In genomic region chr17:85595853-85596252, GRCm38 (mm10) we compare ENCODE assay signal across 31 mouse cellular contexts. TPM values are rescaled to one million over a fixed set of nuclear protein-coding genes. Genes with fewer than 3 reads are reported as not detected.
DNase-seq lines count a peak whose midpoint lies in the region; ATAC-seq and TF ChIP-seq lines count a peak whose summit lies in the region.
"Had no signal": no experiment of that assay in that cellular context is flagged by ENCODE, and none has a peak within 500 bp of the region (broad histone marks: within the 10 kb centered on the region; RNA-seq: fewer than 3 reads in every experiment).

No protein-coding gene starts in this region.

- no peak overlapping the region for H3K9ac ChIP-seq in heart, embryonic 13.5 days
- H3K9ac ChIP-seq in midbrain, embryonic 11.5 days (ENCODE audit: low read length): no peak overlapping the region
- no peak overlapping the region for H3K9ac ChIP-seq in limb, embryonic 12.5 days (replicated peaks)
- H3K9ac ChIP-seq: forebrain, embryonic 12.5 days; forebrain, postnatal 0 days; hindbrain, embryonic 14.5 days; kidney, embryonic 15.5 days; liver, embryonic 15.5 days; lung, embryonic 14.5 days; neural tube, embryonic 12.5 days had no signal

- 0 out of 2 replicates have a peak, but pooled peaks cover 4% of the 10 kb centered on the region for H3K9me3 ChIP-seq in heart, embryonic 13.5 days
- H3K9me3 ChIP-seq in midbrain, embryonic 11.5 days (ENCODE audit: control insufficient read depth, low read length): no peaks in the 10 kb centered on the region
- H3K9me3 ChIP-seq in midbrain, embryonic 10.5 days (replicated peaks): no peaks in the 10 kb centered on the region
- no peaks in the 10 kb centered on the region; the same call in 1 of the 2 replicates for H3K9me3 ChIP-seq in E14TG2a.4 (ENCODE audit: low read length)
- peaks cover 3% of the 10 kb centered on the region; the same call in 1 of the 2 replicates for H3K9me3 ChIP-seq in limb, embryonic 12.5 days
- H3K9me3 ChIP-seq: forebrain, embryonic 12.5 days; liver, embryonic 15.5 days; neural tube, embryonic 12.5 days had no signal

- H3K36me3 ChIP-seq in heart, embryonic 13.5 days: no peaks in the 10 kb centered on the region
- H3K36me3 ChIP-seq in midbrain, embryonic 11.5 days (ENCODE audit: control insufficient read depth, insufficient read depth, low read length): no peaks in the 10 kb centered on the region
- H3K36me3 ChIP-seq in midbrain, embryonic 10.5 days: no peaks in the 10 kb centered on the region
- H3K36me3 ChIP-seq in E14TG2a.4 (ENCODE audit: insufficient read depth, low read length): no peaks in the 10 kb centered on the region
- H3K36me3 ChIP-seq in limb, embryonic 12.5 days: no peaks in the 10 kb centered on the region
- H3K36me3 ChIP-seq: forebrain, embryonic 12.5 days; kidney, embryonic 15.5 days; liver, embryonic 15.5 days; neural tube, embryonic 12.5 days had no signal

- H3K4me2 ChIP-seq in heart, embryonic 13.5 days: 0 out of 2 replicates have a peak overlapping the region, but pooled peaks have one; percentile 13
- H3K4me2 ChIP-seq in midbrain, embryonic 11.5 days: no peak overlapping the region
- peak overlapping the region; percentile 11 for H3K4me2 ChIP-seq in limb, embryonic 12.5 days
- H3K4me2 ChIP-seq: forebrain, embryonic 12.5 days; hindbrain, embryonic 14.5 days; kidney, embryonic 15.5 days; liver, embryonic 15.5 days; lung, embryonic 14.5 days; neural tube, embryonic 12.5 days had no signal

- no peak overlapping the region for H3K27ac ChIP-seq in heart, embryonic 13.5 days (replicated peaks)
- no peak overlapping the region for H3K27ac ChIP-seq in midbrain, embryonic 11.5 days (ENCODE audit: low read depth, low read length)
- no peak overlapping the region for H3K27ac ChIP-seq in midbrain, embryonic 10.5 days (replicated peaks)
- no peak overlapping the region for H3K27ac ChIP-seq in limb, embryonic 12.5 days
- H3K27ac ChIP-seq: forebrain, embryonic 12.5 days; heart, adult 2 months; hindbrain, embryonic 14.5 days; kidney, embryonic 15.5 days; liver, embryonic 15.5 days; neural tube, embryonic 12.5 days had no signal

- H3K27me3 ChIP-seq in heart, embryonic 13.5 days (replicated peaks): peaks cover 59% of the 10 kb centered on the region
- H3K27me3 ChIP-seq in midbrain, embryonic 11.5 days (ENCODE audit: control insufficient read depth, insufficient read depth, low read length): peaks cover 4% of the 10 kb centered on the region; the same call in 1 of the 2 replicates
- peaks cover 48% of the 10 kb centered on the region for H3K27me3 ChIP-seq in midbrain, embryonic 10.5 days (ENCODE audit: low read depth, poor library complexity, severe bottlenecking)
- peaks cover 6% of the 10 kb centered on the region for H3K27me3 ChIP-seq in E14TG2a.4 (ENCODE audit: insufficient read depth, low read length)
- peaks cover 43% of the 10 kb centered on the region for H3K27me3 ChIP-seq in limb, embryonic 12.5 days

- TF ChIP-seq CTCF in E14TG2a.4 (conservative IDR thresholded peaks at IDR 0.05; ENCODE audit: low read length): no peak

- no peak overlapping the region for H3K4me3 ChIP-seq in heart, embryonic 13.5 days
- no peak overlapping the region for H3K4me3 ChIP-seq in midbrain, embryonic 11.5 days (ENCODE audit: low read depth, low read length)
- H3K4me3 ChIP-seq in midbrain, embryonic 10.5 days: no peak overlapping the region
- H3K4me3 ChIP-seq in E14TG2a.4 (replicated peaks; ENCODE audit: low read length): peak overlapping the region; percentile 29; the same call in 1 of the 2 replicates
- H3K4me3 ChIP-seq in limb, embryonic 12.5 days (replicated peaks): no peak overlapping the region
- H3K4me3 ChIP-seq: forebrain, embryonic 12.5 days; heart, adult 2 months; kidney, embryonic 15.5 days; liver, embryonic 15.5 days; neural tube, embryonic 12.5 days had no signal

- no peak for ATAC-seq in heart, embryonic 13.5 days (ENCODE audit: extremely low read depth, insufficient number of reproducible peaks, low FRiP score, low TSS enrichment)
- no peak for ATAC-seq in midbrain, embryonic 11.5 days (ENCODE audit: low FRiP score)
- no peak for ATAC-seq in limb, embryonic 12.5 days (ENCODE audit: insufficient number of reproducible peaks, insufficient read depth, low FRiP score, low TSS enrichment, low read depth)
- ATAC-seq: forebrain, postnatal 0 days; midbrain, embryonic 16.5 days had no signal

- intact Hi-C loops in heart, postnatal 14 days (cut with DNase I): no loop called here

- WGBS in heart, embryonic 13.5 days: 69% methylated on average over 10 of the region's 10 CpGs
- WGBS in midbrain, embryonic 11.5 days: 74% methylated on average over 10 of the region's 10 CpGs
- 79% methylated on average over 10 of the region's 10 CpGs for WGBS in midbrain, embryonic 10.5 days
- WGBS in limb, embryonic 12.5 days: 52% methylated on average over 10 of the region's 10 CpGs

- no peak for DNase-seq in heart, postnatal 14 days
- peak; percentile 37 for DNase-seq in midbrain, embryonic 11.5 days (ENCODE audit: low spot score, missing footprints)
- no peak for DNase-seq in midbrain, embryonic 10.5 days (ENCODE audit: low spot score)
- no peak for DNase-seq in MN1 (ENCODE audit: low spot score)
- no peak for DNase-seq in embryo, embryonic 10 days (ENCODE audit: low spot score)
- DNase-seq: adrenal gland, postnatal 14 days; cerebellum, adult 11 months; cerebellum, adult 9-10 months; forebrain, postnatal 0 days; heart, adult 2 months; kidney, adult 18-20 months; kidney, postnatal 25 days; lung, embryonic 14.5 days; thymus, postnatal 14 days had no signal

- H3K4me1 ChIP-seq in heart, embryonic 13.5 days: no peaks in the 10 kb centered on the region
- H3K4me1 ChIP-seq in midbrain, embryonic 11.5 days (ENCODE audit: control insufficient read depth, insufficient read depth, low read length): no peaks in the 10 kb centered on the region
- H3K4me1 ChIP-seq in midbrain, embryonic 10.5 days: peaks cover 7% of the 10 kb centered on the region
- peaks cover 19% of the 10 kb centered on the region for H3K4me1 ChIP-seq in E14TG2a.4 (replicated peaks; ENCODE audit: low read depth, low read length)
- H3K4me1 ChIP-seq in limb, embryonic 12.5 days (replicated peaks): no peaks in the 10 kb centered on the region
- H3K4me1 ChIP-seq: kidney, embryonic 15.5 days; liver, embryonic 15.5 days; neural tube, embryonic 12.5 days had no signal

RNA-seq across cellular contexts. Expression of gene Six3, which starts 17.6 kb away (rescaled TPM):
- polyA plus RNA-seq in heart, embryonic 13.5 days (2015; fragmentation: Nextera tagmentation; extraction: Ambion mirVana): not detected in 2 replicates
- total RNA-seq in heart, postnatal 14 days (2021): not detected
- polyA plus RNA-seq in midbrain, embryonic 11.5 days (2014; fragmentation: Nextera tagmentation; extraction: Ambion mirVana): 6.7 and 10.7 TPM in 2 replicates
- 4.0 and 7.9 TPM in 2 replicates for polyA plus RNA-seq in midbrain, embryonic 10.5 days (2016; fragmentation: Nextera tagmentation; extraction: Ambion mirVana)
- not detected in 2 replicates for polyA plus RNA-seq in limb, embryonic 12.5 days (2016; fragmentation: Nextera tagmentation; extraction: Ambion mirVana)
- total RNA-seq: adrenal gland, postnatal 14 days; common myeloid progenitor, adult 5-6 weeks; gastrocnemius, adult 8-10 months; gastrocnemius, postnatal 4 days; heart, adult 2 months; hematopoietic stem cell, adult 5-6 weeks; liver, adult 2 months; megakaryocyte progenitor cell, adult 5-6 weeks had no signal
- polyA plus RNA-seq: heart, embryonic 16.5 days; hindbrain, embryonic 14.5 days; kidney, embryonic 15.5 days; liver, adult 2 months; liver, embryonic 15.5 days; lung, embryonic 14.5 days; neural tube, embryonic 12.5 days; urinary bladder, adult 2 months had no signal
